Mouse (Mus musculus): ENCODE data around the gene Ptprd.

The Ptprd gene

GRCm38 (mm10) chr4:76865585-76865984, 1346.2 kb downstream of the Ptprd start:
- DNase-seq, result no peak

- no peak for DNase-seq
These were observed 1365.5 kb downstream of the Ptprd start for GRCm38 (mm10) chr4:76846265-76846664.

- DNase-seq, result no peak
These were observed 1372.7 kb downstream of the Ptprd start for GRCm38 (mm10) chr4:76839016-76839415.

DNA sequence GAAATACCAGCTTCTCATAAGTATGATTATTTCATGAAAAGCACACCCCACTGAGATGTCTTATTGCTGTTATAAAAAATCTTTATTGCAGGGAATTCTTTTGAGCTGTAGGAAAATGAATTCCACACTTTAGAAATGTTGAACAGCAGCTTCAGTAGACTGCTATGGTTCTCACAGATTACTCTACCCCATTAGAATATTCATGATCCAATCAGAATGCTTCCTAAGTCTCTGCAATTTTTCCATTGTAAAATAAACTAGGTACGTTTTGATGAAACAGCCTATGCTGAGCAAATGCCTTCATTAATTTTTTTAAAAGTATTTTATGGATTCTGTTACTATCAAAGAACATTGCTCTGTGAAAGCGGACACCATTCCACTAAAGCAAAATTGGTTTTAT, 1399.6 kb downstream of the Ptprd start:
- no peak for DNase-seq

DNA sequence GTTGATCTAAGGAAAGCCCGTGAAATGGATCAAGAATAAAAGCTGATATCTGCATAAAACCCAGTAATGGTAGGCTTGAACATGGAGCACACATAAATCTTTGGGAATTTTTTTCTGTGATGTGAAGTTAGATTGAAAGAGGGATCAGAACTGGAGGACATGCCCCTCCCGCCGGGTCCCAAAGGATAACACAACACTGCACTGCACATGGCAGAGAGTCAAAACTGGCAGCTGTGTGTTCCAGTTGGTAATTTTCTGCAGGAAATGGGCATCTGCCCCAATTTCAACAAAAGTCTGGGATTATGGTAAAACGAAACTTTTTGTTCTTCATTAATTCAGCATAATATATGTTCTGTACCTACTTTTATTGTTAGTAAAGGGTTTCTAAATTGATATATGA, 1409.1 kb downstream of the Ptprd start:
- no peak for DNase-seq

DNA sequence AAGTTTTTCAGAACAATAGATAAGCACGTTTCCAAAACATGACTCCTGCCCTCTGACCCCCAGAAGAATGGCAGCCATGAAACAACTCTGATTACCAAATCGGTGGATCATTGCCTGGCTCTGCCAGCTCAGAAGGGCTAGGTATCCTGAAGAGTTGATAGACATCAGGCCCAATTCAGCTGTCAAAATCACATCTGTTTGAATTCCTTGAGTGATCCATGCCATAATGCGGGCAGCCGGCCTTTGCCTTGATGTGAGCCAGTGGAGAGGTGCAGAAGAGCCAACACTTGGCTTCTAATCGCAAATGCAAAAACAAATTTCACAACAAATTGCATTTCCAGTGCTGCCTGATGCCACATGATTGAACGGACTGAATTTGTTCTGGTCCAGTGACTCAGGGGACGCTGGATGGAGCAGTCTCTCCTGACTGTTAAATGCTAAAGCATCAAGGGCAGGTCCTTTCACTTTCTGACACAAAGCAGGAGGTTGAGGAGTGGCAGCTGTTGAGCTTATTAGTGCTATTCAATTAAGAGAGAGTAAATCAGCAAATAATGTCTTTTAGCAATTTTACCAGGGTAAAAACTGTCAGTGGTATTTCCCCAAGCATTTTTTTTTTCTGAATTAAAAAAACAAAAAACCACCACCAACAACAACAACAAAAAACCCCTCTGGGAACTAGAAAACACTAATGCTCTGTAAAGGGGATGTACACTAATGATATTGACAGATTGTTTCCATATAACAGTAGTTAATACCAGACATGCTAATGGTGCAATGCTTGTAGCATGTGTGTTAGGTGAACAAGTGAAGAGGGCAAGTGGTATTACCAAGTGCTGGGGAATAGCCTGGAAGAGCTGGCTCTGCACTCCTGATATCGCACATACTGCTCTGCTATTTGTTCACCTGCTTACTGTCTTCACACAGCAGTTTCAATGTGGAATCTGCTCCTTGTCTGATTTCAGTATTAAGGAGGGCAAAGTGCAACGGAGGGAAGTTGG, 1413.5 kb downstream of the Ptprd start:
- DNase-seq, result no peak

GRCm38 (mm10) chr4:76785389-76785788, 1426.4 kb downstream of the Ptprd start:
- DNase-seq, result no peak

DNA sequence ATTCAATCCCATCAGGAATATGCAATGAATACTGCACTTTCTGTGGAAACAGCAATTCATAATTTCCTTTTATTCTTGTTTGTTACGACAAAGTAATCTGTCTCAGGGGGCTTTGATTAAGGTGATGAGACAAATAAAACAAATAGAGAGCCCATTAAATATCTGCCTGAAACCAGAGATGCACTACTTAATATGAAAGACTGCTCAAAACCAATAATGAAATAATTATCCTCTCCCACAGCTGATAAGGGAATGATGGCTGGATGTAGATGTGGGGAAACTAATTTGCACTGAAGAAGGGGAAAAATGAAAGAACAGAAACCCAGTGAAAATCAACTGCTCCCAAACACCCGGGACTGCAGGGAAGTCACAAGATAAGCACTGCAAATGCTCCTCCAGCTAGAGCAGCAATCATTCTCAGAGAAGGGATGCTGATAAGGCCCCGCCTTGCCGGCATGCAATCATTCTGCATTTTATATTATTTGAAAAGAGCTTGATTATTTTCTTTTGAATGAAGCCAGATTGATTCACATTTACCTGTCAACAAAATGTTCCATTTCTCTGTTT, 1432.1 kb downstream of the Ptprd start:
- DNase-seq, result no peak

DNA sequence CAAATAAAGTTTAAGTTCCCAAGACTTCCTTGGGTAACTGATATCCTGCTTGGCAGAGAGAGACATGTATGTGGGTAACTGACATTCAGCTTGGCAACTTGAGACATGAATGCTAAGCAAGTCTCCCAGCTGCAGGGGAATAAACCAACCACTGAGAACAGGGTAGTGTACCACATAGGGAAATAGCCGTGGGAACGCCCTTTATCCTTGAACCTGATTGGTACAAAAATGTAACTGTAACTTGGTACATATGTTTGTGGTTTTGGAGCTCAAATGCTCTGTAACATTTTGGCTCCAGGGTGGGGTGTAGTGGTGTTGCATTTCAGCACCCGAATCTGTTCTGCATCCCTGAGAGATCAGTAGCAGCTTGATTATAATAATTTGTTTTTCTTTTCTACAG, 1444.8 kb downstream of the Ptprd start:
- no peak for DNase-seq

GRCm38 (mm10) chr4:76766429-76766828, 1445.3 kb downstream of the Ptprd start:
- no peak for DNase-seq

GRCm38 (mm10) chr4:76750709-76751108, 1461.1 kb downstream of the Ptprd start:
- no peak for DNase-seq

DNA sequence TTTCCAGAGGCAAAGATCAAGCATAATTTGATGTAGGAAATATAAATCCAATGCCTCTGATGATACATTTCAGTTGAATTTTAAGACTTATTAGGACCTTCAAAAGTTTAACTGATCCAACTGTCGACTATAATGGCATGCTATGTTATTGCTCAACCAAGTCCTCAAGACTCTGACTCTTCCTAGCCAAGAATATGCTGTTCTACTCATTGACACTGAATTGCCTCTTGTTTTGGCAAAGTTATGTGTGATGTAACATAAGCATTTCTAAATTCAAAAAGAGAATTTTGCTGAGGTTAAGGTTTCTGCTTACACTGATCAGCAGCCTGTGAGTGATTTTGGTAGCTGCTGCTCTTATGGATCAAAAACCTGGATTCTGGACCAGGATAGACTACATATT, 1475.9 kb downstream of the Ptprd start:
- no peak for DNase-seq

DNA sequence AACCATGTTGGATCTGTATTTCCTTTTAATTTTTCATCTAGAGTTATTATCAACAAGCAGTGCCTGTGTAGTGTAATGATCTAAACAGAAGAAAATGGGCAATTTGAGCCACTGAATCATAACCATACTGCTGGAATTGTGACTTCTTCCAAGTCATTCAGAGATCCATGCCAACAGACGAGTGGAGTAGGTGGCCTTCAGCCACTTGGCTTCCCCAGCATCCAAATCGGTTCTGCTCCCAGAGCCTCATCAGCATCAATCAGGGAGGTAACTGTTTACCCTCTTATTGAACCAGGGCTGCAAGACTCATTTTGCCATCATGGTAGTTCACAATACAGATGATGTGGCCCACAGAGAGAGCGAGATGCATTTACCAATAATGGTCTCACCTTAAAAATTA, 1536.0 kb downstream of the Ptprd start:
- no peak for DNase-seq

- DNase-seq, result no peak
These were observed 1538.5 kb downstream of the Ptprd start for GRCm38 (mm10) chr4:76673224-76673623.

DNA sequence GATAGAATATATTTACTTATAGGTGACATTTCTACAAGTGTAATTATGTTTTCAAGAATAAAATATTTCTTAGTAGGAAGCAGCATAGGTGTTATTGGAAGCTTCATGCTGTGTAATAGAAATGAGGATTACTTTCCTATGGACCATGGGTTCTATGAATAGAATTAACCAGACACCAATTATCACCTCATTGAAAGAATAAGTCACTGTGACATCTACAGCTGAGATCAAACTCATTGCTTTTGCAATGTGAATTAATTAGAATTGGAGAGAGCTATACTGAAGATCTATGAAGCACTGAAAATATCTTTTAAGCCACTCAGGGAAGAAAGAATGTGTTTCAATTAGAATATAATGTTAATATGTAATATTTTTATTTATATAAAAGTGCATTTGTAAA, 1539.1 kb downstream of the Ptprd start:
- DNase-seq, result no peak

DNA sequence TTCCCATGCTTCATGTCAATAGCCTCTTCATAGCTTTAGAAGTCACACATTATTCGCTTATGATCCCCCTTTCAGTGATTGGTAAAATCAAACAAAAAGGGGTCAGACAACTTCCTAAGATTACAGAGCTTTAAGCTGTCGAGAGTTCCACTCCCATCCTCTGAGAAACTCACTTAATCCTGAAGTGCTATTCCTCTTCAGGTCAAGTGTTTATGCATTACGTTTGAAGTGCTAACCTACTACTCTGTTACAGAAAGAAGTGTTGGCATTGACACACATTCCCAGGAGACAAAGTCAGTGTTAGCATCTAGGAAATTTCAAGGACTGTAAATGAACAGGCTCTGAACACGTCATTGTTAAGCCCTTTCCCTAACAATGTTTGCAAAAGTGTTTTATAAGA, 1550.0 kb downstream of the Ptprd start:
- no peak for DNase-seq

- DNase-seq, result no peak
These were observed 1551.6 kb downstream of the Ptprd start for GRCm38 (mm10) chr4:76660146-76660545.

DNA sequence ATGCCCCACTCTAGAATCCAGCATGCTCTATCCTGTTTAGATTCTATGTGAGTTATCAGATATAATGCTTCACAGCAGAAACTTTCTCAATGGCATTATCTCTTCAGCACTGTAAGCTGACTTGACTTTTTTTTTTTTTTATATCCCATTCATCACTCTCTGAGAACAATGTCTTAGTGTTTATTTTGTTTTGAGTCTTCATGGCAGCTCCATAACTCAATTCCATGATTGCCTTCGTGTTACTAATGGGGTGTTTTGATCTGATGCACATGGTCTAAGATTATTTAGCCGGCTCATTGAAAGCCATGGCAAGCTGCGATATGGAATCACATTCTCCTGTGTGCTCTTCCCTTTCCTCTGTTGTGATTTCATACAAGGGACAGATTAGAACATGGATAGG, 1555.0 kb downstream of the Ptprd start:
- DNase-seq, result no peak

DNA sequence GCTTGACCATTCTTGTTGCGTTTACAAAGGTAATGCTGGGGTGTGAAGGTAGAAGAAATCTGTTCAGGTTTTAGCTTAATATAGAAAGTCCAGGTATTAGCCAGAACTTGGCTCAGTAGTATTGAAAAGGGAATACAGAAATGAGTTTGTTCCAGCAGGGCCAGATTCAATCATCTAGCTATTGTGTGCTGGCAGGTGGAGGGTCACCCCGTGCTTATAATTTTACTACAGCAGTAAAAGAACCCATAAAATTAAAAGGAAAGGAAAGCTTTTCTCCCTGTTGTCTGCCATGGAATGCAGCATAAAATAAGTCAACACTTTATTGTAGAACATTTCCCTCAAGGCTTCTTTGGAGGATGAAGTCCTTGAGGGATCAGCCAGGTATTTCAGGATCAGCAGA, 1558.8 kb downstream of the Ptprd start:
- no peak for DNase-seq

- DNase-seq, result no peak
These were observed 1590.0 kb downstream of the Ptprd start for GRCm38 (mm10) chr4:76621740-76622139.

GRCm38 (mm10) chr4:76616614-76617013, 1595.1 kb downstream of the Ptprd start:
- DNase-seq, result no peak

- DNase-seq, result no peak
These were observed 1603.5 kb downstream of the Ptprd start for GRCm38 (mm10) chr4:76608246-76608645.

DNA sequence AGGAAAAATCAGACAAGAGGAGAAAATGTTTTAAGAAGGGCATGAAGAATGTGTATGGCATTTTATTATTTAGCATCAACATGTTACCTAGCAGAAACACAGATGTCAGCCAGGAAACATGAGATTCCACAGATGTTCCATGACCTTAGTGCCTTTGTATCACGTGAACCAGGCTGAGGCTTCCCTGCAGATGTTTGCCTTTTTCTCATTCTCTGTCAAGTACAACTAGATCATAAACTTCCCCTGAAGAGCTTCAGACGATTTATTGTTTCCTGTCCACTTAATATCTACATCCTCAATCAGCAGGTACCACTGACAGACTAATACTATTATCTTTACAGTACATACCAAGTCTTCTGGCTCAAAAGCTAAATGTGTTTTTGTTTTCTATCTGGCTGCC, 1605.0 kb downstream of the Ptprd start:
- DNase-seq, result no peak

- DNase-seq, result no peak
These were observed 1621.0 kb downstream of the Ptprd start for GRCm38 (mm10) chr4:76590722-76591121.

All from kidney, adult 11 months (tissue).